Mouse (Mus musculus): Measurements from ENCODE around the gene Mmrn2.

DNA sequence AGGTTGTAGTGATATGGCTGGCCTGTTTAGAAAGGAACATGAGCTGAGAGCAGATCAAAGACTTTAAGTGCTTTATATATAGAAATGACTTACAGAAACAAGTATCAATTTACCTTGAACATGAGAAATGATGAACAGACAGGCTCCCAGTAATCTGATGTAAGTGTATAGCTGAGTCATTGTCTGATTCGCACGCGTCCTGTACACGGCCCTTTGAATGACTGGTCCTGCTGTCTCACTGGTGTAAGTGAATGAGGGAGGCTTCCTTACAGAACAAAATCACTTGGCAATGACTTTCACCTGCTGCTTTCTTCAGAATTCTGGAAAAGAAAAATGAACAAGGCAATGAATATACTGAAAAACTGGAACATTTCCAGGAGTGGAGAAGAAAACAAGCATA is 72.4 kb downstream of the Mmrn2 start:
- TF ChIP-seq CHD2 (IDR thresholded peaks at IDR 0.05; ENCODE audit: low read length), result no peak
- TF ChIP-seq ETS1 (IDR thresholded peaks at IDR 0.05; ENCODE audit: low read depth, low read length), result no peak
